Mouse (Mus musculus) bone marrow, adult 2 months (tissue): ENCODE measurements around the gene Aldh6a1. TPM values are rescaled to one million over a fixed set of nuclear protein-coding genes. Genes with fewer than 3 reads are reported as not detected.

Source experiments
- H3K27ac ChIP-seq: fragments of 200-500 bp; 2 replicates; pipeline ENCODE4 v1.5.1; 2012; ENCODE audit warnings: low read depth, mild to moderate bottlenecking, control low read depth, inconsistent platforms, low read length; ENCODE audit not compliant: control insufficient read depth, poor library complexity, insufficient read depth
- H3K4me1 ChIP-seq: fragments of 200-500 bp; 2 replicates; pipeline ENCODE4 v1.6.1; 2011; ENCODE audit warnings: low read length; ENCODE audit not compliant: control insufficient read depth, insufficient read depth
- H3K4me3 ChIP-seq: fragments of 200-500 bp; replicated peaks from 2 replicates; pipeline ENCODE3; 2011; ENCODE audit warnings: mild to moderate bottlenecking, low read depth, low read length, control low read depth; ENCODE audit not compliant: control insufficient read depth
- CTCF ChIP-seq: fragments of 200-500 bp; IDR thresholded peaks from 2 replicates; pipeline ENCODE4 v1.5.1; 2011; ENCODE audit warnings: low read length, control low read depth; ENCODE audit not compliant: control insufficient read depth, insufficient read depth
- POLR2A ChIP-seq: fragments of 200-500 bp; IDR thresholded peaks from 2 replicates; pipeline ENCODE4 v1.6.1; 2011; ENCODE audit warnings: low read depth, mild to moderate bottlenecking, control low read depth, low read length, borderline replicate concordance; ENCODE audit not compliant: control insufficient read depth
- WGBS: fragments of 180-500 bp; shearing (Covaris S2); methylation state at CpG from one replicate; pipeline ENCODE4 v1.1.7; 2018; 5-methylcytosine and 5-hydroxymethylcytosine counted together
- polyA plus RNA-seq: library from polyadenylated mRNA; stranded (reverse); fragments of >200 nt; gene quantifications from 2 replicates; pipeline ENCODE4 v1.2.4, GENCODE M21; 2011; ENCODE audit warnings: low replicate concordance; ENCODE audit not compliant: missing spikeins, insufficient read depth, insufficient read length

The Aldh6a1 gene
- polyA plus RNA-seq: 2.5 and 3.0 TPM in 2 replicates

DNA sequence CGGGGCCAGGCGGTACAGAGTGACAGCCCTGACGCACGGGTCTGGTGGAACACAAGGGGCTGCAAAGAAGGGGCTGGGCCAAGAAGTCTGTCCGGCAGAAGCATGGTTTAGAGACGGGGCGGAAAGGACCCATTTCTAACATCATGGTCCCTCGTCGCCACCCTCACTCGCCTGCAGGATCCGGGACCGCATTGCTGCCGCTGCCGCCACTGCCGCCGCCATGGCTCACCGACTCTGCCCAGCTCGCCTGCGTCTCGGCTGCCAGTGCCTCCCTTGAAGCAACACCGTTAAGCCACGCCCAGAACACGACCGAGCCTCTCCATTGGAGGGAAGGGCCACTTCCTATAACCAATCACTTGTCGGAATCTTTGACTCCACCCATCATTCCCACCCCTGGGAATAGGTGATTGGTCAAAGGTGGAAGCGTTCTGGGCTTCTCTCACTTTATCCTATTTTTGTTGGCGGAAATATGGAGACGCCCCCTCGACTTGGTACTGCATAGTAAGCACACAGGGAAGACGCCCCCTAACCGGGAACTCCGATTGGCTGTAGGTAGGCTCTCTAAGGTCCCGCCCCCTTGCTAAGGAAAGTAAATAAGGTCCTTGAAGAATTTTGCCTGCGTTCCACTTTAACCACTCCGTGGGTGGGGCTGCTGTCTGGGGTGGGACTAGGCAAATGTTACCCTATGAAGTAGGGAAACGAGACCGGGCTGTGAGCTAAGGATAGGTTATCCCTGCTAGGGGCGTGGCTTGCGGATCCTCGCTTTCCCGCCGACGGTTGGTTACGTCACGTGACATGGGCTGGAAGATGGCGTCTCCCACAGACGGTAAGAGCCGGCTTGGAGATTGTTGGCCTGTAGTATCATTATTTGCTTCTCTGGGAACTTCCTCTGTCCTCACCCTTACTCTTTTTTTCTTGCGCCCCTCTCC is at the start of gene Aldh6a1, which contains the start of gene Lin52:
Gene Aldh6a1 (minus strand): TSS at position 287 of the 929 bp plus-strand sequence.
Gene Lin52 (plus strand): TSS at position 705 of the 929 bp plus-strand sequence.
- H3K27ac ChIP-seq: peak within 1 kb of the TSS; percentile 37
- no peak for TF ChIP-seq CTCF
- peak; percentile 96 for TF ChIP-seq POLR2A
- peak within 1 kb of the TSS; percentile 89 for H3K4me3 ChIP-seq
- WGBS: under 1% methylated on average over 49 of the region's 49 CpGs
- H3K4me1 ChIP-seq: no peaks in the 10 kb centered on the region

DNA sequence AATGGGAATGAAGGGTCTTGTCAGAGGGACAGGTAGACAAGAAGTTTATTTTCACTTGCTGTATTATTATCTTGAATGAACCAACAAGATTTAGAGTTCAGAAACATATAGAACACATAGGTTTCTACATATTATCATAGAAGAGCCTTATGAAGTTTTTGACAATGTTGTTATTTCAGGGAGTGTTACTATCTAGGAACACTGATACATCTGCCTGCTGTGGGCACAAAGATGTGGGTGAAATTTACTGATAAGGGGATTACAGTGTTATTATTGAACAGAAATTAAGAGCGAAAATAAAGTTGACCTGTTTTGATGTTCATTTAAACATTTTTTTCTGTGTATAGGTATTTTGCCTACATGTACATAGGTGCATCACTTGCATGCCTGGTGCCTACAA is 46.0 kb upstream of the Aldh6a1 start:
- TF ChIP-seq CTCF: no peak
- no peak for TF ChIP-seq POLR2A
- Histone ChIP-seq H3K4me3 (no peak overlapping the region), H3K27ac (no peak overlapping the region), H3K4me1 (no peaks in the 10 kb centered on the region)
- WGBS: 65% methylated on average over 1 of the region's 1 CpGs

DNA sequence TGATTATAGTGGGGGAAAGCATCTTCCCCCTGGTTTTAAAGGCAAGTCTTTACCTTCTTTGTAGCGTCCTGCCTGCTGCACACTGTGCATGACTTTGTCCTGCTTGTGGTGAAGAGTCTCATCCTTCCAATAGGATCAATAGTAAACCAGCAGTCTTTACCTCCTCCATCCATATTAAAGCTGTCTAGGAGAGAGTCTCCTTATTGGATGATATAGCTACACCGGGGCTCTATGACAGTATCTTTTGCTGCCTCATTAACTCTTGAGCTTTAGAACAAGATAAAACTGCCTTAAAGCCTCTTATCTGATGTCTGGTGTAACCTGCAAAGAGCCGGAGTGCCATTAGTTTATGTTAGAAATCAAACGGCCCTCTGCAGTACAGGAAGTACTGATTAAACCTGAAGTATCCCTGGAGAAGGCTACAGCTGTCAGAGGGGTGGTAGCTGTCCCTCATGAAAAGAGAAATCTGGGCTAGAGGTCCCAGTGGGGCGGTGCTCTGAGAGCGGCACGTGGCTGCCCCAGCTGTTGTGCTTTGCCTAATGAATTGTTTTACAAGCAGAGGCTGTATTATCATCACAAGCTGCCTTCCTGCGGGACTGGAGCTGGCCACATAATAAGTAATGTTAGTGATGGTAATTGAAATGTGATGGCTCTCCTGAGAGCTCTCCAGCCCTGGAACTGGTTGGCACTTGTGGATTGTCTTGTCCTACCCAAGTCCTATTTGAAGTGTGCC is 36.7 kb upstream of the Aldh6a1 start:
- H3K4me3 ChIP-seq: no peak overlapping the region
- TF ChIP-seq CTCF (no peak), POLR2A (no peak)
- H3K4me1 ChIP-seq: no peaks in the 10 kb centered on the region; the same call in 1 of the 2 replicates
- WGBS: 62% methylated on average over 8 of the region's 8 CpGs
- H3K27ac ChIP-seq: no peak overlapping the region

GRCm38 (mm10) chr12:84482778-84483585 is 32.2 kb upstream of the Aldh6a1 start:
- Histone ChIP-seq H3K27ac (no peak overlapping the region), H3K4me3 (no peak overlapping the region), H3K4me1 (no peaks in the 10 kb centered on the region; the same call in 1 of the 2 replicates)
- 90% methylated on average over 14 of the region's 14 CpGs for WGBS
- TF ChIP-seq CTCF: no peak
- no peak for TF ChIP-seq POLR2A

DNA sequence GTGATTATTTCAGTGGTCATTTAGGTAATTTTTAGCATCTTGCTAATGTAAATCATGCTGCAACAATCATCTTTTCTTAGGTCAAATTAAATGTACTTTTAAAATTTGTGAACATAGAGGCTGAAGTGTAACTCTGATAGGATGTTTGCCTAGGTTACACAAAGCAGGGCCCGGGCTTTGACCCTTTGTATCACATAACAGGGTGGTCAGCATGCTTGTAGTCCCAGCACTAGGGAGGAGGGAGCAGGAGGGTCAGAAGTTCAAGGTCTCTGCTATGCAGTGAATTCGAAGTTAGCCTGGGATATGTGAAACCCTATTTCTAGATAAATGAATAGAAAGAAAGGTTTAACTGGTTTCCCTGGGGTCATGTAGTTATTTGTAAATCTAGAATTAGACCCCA is 30.4 kb upstream of the Aldh6a1 start:
- 89% methylated on average over 2 of the region's 2 CpGs for WGBS
- Histone ChIP-seq H3K27ac (no peak overlapping the region), H3K4me3 (no peak overlapping the region), H3K4me1 (no peaks in the 10 kb centered on the region; the same call in 1 of the 2 replicates)
- TF ChIP-seq POLR2A: no peak
- no peak for TF ChIP-seq CTCF

DNA sequence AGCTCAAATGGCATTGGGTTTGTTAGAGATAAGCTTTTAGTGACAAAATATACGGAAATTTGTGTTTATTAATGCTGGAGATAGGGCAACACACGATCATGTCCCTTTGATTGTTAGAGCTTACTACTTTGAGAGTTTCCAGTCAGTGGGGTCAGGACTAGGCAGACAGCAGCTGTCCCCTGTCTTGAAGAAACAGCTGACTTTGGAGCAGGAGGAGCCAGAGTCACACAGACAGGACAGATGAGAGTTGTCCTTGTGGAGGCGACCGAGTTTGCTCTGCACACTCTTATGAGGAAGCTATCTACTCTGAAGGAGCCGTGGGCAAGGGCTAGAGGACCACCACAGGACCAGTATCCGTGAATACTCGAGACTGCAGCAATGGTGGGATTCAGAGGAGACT is 28.1 kb upstream of the Aldh6a1 start:
- no peak for TF ChIP-seq POLR2A
- no peak for TF ChIP-seq CTCF
- Histone ChIP-seq H3K4me3 (no peak overlapping the region), H3K4me1 (no peaks in the 10 kb centered on the region), H3K27ac (no peak overlapping the region)
- 89% methylated on average over 7 of the region's 7 CpGs for WGBS

- no peak overlapping the region for H3K4me3 ChIP-seq
- H3K4me1 ChIP-seq: no peaks in the 10 kb centered on the region
- no peak overlapping the region for H3K27ac ChIP-seq
- TF ChIP-seq CTCF: no peak
- no peak for TF ChIP-seq POLR2A
- 0% methylated on average over 1 of the region's 1 CpGs for WGBS
These were observed 17.9 kb upstream of the Aldh6a1 start for GRCm38 (mm10) chr12:84468701-84469100.
